Mouse (Mus musculus) heart, embryonic 15.5 days (tissue): ENCODE data around the gene Clec12a. TPM values are rescaled to one million over a fixed set of nuclear protein-coding genes. Genes with fewer than 3 reads are reported as not detected.
"Not testable (repeated sequence)": the region's sequence is repeated elsewhere in the genome, so short reads cannot be mapped to it uniquely, and the experiment has no call there.

Source experiments
- ATAC-seq: fragments of 200-750 bp; cut with Nextera tagmentation; replicated peaks from 2 replicates; pipeline ENCODE4 v1.8.0; 2017; ENCODE audit warnings: low read depth, moderate TSS enrichment; ENCODE audit not compliant: insufficient number of reproducible peaks, insufficient read depth, low FRiP score
- H3K27ac ChIP-seq: fragments of 300-500 bp; sonication (generic); 2 replicates; pipeline ENCODE4 v1.5.1; 2015; ENCODE audit warnings: mild to moderate bottlenecking, inconsistent platforms
- H3K27me3 ChIP-seq: fragments of 300-500 bp; sonication (generic); 2 replicates; pipeline ENCODE4 v1.6.1; 2015; ENCODE audit warnings: inconsistent platforms
- H3K36me3 ChIP-seq: fragments of 300-500 bp; sonication (generic); 2 replicates; pipeline ENCODE4 v1.6.1; 2015; ENCODE audit warnings: mild to moderate bottlenecking, inconsistent platforms
- H3K4me1 ChIP-seq: fragments of 300-500 bp; sonication (generic); replicated peaks from 2 replicates; pipeline ENCODE4 v1.6.1; 2015; ENCODE audit warnings: inconsistent platforms
- H3K4me2 ChIP-seq: fragments of 300-500 bp; sonication (generic); 2 replicates; pipeline ENCODE4 v1.6.1; 2015; ENCODE audit warnings: inconsistent platforms, mild to moderate bottlenecking, moderate library complexity
- H3K4me3 ChIP-seq: fragments of 300-500 bp; sonication (generic); 2 replicates; pipeline ENCODE4 v1.5.1; 2015; ENCODE audit warnings: mild to moderate bottlenecking, inconsistent platforms
- H3K9ac ChIP-seq: fragments of 300-500 bp; sonication (generic); 2 replicates; pipeline ENCODE4 v1.6.1; 2015; ENCODE audit warnings: mild to moderate bottlenecking, inconsistent platforms
- H3K9me3 ChIP-seq: fragments of 300-500 bp; sonication (generic); replicated peaks from 2 replicates; pipeline ENCODE4 v1.6.1; 2016; ENCODE audit warnings: inconsistent platforms
- WGBS: fragments of 180-500 bp; shearing (Covaris S2); methylation state at CpG from one replicate; pipeline ENCODE4 v1.1.7; 2015; ENCODE audit warnings: mixed read lengths; 5-methylcytosine and 5-hydroxymethylcytosine counted together
- polyA plus RNA-seq: library from polyadenylated mRNA; unstranded; fragments of >200 nt; fragmentation: Nextera tagmentation; extraction: Ambion mirVana; gene quantifications from 2 replicates; pipeline ENCODE4 v1.2.1, GENCODE M21; 2015

Gene Clec12a
- polyA plus RNA-seq, result 0.60 and 1.6 TPM in 2 replicates

DNA sequence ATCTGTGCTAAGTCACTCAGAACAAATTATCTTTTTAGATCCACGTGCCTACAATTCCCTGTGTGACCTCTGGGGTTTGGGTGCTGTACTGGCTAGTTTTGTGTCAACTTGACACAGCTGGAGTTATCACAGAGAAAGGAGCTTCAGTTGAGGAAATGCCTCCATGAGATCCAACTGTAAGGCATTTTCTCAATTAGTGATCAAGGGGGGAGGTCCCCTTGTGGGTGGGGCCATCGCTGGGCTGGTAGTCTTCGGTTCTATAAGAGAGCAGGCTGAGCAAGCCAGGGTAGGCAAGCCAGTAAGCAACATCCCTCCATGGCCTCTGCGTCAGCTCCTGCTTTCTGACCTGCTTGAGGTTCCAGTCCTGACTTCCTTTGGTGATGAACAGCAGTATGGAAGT is at the start of gene Clec12a:
Gene Clec12a (plus strand): TSS at position 301 of the 400 bp plus-strand sequence.
- 75% methylated on average over 4 of the region's 4 CpGs for WGBS
- ATAC-seq, H3K27me3 ChIP-seq, H3K4me3 ChIP-seq, H3K9ac ChIP-seq, H3K27ac ChIP-seq, H3K9me3 ChIP-seq, H3K4me2 ChIP-seq, H3K36me3 ChIP-seq, H3K4me1 ChIP-seq: not testable (repeated sequence)

DNA sequence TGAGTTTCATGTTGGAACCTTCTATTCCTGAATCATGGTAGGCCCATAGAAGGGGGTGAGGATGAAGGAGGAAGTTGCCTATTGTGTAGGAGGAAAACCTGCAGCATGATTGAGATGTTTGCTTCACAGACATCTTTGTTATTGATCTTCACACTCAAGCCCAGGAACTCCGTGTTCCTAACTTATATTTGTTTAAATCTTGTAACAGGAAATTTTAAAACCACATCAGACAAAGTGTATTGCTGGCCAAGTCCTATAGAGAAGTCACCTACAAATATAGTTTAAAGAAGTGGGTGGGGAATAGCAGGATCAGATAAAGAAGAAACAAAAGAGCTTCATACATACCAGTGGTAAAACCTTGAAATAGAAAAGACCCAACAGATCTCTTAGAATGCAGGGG is 38.3 kb upstream of the Clec12a start:
- no peak for ATAC-seq
- Histone ChIP-seq H3K36me3 (no peaks in the 10 kb centered on the region), H3K4me3 (no peak overlapping the region), H3K27ac (no peak overlapping the region), H3K4me1 (no peaks in the 10 kb centered on the region), H3K27me3 (no peaks in the 10 kb centered on the region), H3K4me2 (no peak overlapping the region), H3K9me3 (no peaks in the 10 kb centered on the region), H3K9ac (no peak overlapping the region)
- WGBS, result 37% methylated on average over 1 of the region's 1 CpGs

DNA sequence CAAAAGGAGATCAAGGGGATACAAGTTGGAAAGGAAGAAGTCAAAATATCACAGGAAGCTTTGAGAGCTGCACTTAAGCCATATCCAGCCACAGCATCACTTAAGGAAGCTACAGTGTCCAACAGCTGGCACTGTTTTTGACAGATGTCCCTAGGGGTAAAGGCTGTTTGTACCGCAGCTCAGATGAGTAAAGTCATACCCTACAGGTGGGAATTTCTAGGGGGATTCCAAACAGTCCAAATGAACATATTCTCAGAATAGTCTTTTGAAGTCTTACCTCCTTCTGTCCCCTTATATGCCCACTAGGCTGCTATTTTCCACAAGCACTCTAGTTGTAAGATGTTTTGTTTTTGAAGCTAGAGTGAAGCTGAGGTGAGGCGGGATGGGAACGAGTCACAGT is 30.0 kb upstream of the Clec12a start:
- H3K4me3 ChIP-seq, result no peak overlapping the region
- no peak overlapping the region for H3K9ac ChIP-seq
- 73% methylated on average over 3 of the region's 3 CpGs for WGBS
- no peak overlapping the region for H3K27ac ChIP-seq
- no peak overlapping the region for H3K4me2 ChIP-seq
- H3K9me3 ChIP-seq, result no peaks in the 10 kb centered on the region
- no peak for ATAC-seq
- H3K4me1 ChIP-seq, result no peaks in the 10 kb centered on the region
- no peaks in the 10 kb centered on the region for H3K36me3 ChIP-seq
- H3K27me3 ChIP-seq, result no peaks in the 10 kb centered on the region

DNA sequence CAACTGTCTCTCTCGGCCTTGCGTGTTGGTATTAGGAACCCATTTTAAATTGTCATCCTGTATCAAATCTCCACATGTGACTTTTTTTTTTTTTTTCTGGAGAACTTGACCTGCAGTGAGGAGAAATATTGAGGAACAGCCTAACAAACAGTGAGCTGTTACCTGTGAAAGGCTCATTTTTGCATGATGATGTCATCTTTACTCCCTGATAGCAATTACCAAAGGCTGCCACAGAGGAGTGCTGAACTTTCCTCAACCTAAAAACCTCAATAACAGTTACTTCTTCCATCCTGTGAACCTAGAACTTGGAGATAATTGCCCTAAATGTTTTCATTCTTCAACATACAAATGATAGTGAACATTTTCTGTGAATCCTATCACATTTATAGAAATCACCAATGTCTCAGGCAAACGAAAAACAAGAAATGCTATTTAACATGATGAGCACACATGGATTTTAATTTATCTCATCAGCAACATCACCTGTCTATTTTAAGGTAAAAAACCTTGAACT is 27.8 kb upstream of the Clec12a start:
- Histone ChIP-seq H3K4me2 (no peak overlapping the region), H3K9me3 (no peaks in the 10 kb centered on the region), H3K4me3 (no peak overlapping the region), H3K9ac (no peak overlapping the region), H3K27ac (no peak overlapping the region), H3K4me1 (no peaks in the 10 kb centered on the region), H3K27me3 (no peaks in the 10 kb centered on the region), H3K36me3 (no peaks in the 10 kb centered on the region)
- no peak for ATAC-seq
- 81% methylated on average over 3 of the region's 3 CpGs for WGBS

DNA sequence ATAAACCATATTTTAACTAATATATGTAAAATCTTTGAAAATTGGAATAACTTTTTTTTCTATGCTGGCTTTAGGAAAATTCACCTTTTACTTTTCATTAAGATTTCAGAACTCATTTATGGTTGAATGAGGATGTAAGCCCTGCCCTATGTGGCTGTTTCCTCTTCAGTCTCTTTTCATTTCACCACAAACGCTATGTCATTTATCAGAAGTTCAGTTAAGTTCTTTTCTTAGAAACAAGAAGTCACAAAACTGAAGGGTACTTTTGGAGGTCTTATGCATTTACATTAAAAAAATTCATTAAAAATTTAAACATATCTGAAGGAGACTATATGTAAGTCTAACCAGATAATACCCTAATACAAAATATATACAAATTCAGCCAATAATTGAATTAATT is 26.8 kb upstream of the Clec12a start:
- no peak for ATAC-seq
- H3K9ac ChIP-seq, result no peak overlapping the region
- no peaks in the 10 kb centered on the region for H3K9me3 ChIP-seq
- H3K4me1 ChIP-seq, result no peaks in the 10 kb centered on the region
- H3K36me3 ChIP-seq, result no peaks in the 10 kb centered on the region
- 62% methylated on average over 1 of the region's 1 CpGs for WGBS
- no peak overlapping the region for H3K27ac ChIP-seq
- H3K27me3 ChIP-seq, result no peaks in the 10 kb centered on the region
- H3K4me2 ChIP-seq, result no peak overlapping the region
- H3K4me3 ChIP-seq, result no peak overlapping the region

DNA sequence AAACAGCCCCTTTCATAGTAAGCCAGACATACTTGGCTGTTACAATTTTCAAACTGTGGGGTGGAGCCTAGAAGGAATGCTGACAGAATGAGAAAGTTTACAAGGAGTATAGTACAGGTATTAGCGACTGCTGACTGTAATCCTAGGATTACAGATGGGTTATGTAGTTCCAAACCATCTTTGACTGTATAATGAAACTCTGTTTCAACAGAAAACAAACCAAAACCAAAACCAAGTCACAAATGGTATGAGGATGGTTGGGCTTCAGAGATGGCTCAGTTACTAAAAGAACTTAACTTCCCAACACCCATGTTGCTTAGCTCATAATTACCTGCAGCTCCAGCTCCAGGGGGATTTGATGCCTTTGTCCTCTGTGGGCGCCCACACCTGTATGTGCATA is 26.0 kb upstream of the Clec12a start:
- Histone ChIP-seq H3K27me3 (no peaks in the 10 kb centered on the region), H3K4me2 (no peak overlapping the region), H3K27ac (no peak overlapping the region), H3K9ac (no peak overlapping the region), H3K4me3 (no peak overlapping the region), H3K36me3 (no peaks in the 10 kb centered on the region), H3K4me1 (no peaks in the 10 kb centered on the region), H3K9me3 (no peaks in the 10 kb centered on the region)
- WGBS, result 69% methylated on average over 2 of the region's 2 CpGs
- no peak for ATAC-seq

DNA sequence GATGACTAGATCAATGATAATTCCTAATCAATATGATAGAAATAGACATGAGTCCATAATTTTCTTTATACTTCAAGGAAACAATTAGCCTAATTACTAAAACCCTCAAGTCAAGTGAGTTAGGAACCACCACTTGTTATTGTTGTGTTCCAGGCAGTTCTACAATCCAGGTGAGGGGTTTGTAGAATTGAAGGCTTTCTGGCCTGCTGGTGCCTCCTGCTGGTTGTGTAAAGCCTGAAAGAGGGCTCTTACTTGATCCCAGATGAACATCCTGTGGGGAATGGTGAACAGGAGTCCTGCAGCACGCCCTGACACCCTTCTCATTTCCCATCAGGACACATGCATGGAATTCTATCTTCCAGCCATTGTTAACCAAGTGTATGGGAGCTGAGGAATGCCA is 24.1 kb upstream of the Clec12a start:
- H3K4me1 ChIP-seq, result no peaks in the 10 kb centered on the region
- no peaks in the 10 kb centered on the region for H3K9me3 ChIP-seq
- no peak overlapping the region for H3K27ac ChIP-seq
- H3K36me3 ChIP-seq, result no peaks in the 10 kb centered on the region
- no peak overlapping the region for H3K4me2 ChIP-seq
- H3K9ac ChIP-seq, result no peak overlapping the region
- WGBS, result 26% methylated on average over 1 of the region's 1 CpGs
- H3K4me3 ChIP-seq, result no peak overlapping the region
- H3K27me3 ChIP-seq, result no peaks in the 10 kb centered on the region
- no peak for ATAC-seq

DNA sequence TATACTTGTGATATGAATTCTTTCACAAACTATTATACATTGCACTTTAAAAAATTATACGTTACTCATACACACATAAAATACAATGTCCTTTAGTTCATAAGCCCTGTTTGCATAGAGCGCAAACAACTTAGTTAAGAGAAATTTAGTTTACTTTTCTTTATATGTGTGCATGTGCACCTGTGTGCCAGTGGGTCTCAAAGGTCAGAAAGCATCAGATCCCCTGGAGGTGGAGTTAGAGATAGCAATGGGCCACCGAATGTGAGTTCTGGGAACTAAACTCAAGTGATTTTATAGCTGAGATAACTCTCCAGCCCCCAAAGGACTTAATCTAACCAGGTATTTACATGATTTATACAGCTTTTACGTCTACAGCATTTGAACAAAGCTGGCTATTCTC is 23.2 kb upstream of the Clec12a start:
- ATAC-seq, result no peak
- H3K4me3 ChIP-seq, result no peak overlapping the region
- 70% methylated on average over 4 of the region's 4 CpGs for WGBS
- no peaks in the 10 kb centered on the region for H3K9me3 ChIP-seq
- no peaks in the 10 kb centered on the region for H3K27me3 ChIP-seq
- H3K4me2 ChIP-seq, result no peak overlapping the region
- H3K4me1 ChIP-seq, result no peaks in the 10 kb centered on the region
- H3K27ac ChIP-seq, result no peak overlapping the region
- H3K36me3 ChIP-seq, result no peaks in the 10 kb centered on the region
- no peak overlapping the region for H3K9ac ChIP-seq

DNA sequence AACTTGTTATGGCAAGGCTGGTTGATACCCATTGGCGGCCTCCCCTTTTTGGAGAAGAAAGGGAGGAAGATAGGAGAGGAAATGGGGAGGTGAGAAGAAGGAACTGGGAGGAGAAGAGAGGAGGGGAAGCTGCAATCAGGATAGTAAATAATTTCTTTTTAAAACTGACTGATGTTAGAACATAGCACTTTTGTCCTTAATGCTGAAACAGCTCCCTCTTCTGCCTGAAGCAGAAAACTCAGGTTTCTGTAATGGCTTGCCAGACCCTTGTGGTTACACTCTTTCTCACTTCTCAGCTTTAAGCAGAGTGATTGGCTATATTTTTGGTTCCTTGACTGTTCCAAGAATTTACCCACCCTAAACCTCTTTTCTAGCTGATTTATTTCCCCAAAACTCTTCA is 16.5 kb upstream of the Clec12a start:
- H3K9me3 ChIP-seq, result no peaks in the 10 kb centered on the region
- no peak overlapping the region for H3K4me2 ChIP-seq
- ATAC-seq, result no peak
- 67% methylated on average over 1 of the region's 1 CpGs for WGBS
- H3K36me3 ChIP-seq, result no peaks in the 10 kb centered on the region
- H3K9ac ChIP-seq, result no peak overlapping the region
- H3K27me3 ChIP-seq, result no peaks in the 10 kb centered on the region
- H3K4me1 ChIP-seq, result no peaks in the 10 kb centered on the region
- no peak overlapping the region for H3K27ac ChIP-seq
- H3K4me3 ChIP-seq, result no peak overlapping the region

DNA sequence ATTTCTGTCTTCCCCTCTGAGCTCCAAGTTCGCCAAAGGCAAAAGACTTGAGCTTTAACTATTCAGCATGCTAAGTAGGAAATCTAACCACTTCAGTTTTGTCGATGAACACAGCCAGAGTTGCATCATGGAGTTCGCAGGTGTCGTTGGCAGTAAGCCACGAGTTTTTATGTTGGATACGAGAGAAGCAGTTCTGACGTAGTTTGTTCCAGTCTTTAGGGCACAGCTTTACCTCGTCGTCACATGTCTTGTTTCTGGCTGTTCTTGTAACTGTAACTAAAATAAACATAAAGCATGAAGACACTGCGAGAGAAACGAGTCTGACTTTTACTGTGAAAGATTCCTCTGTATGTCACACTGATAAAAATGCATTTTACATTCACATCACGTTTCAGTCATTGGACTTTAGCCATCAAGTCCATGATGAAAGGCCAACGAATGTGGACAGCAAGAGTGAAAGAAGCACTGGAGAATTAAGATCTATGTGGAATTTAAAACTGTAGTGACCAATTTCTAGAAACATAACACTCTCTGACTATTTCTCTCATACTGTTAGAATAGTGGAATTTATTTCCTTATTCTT is 15.8 kb upstream of the Clec12a start:
- Histone ChIP-seq H3K36me3 (no peaks in the 10 kb centered on the region), H3K27ac (no peak overlapping the region), H3K9me3 (no peaks in the 10 kb centered on the region), H3K27me3 (no peaks in the 10 kb centered on the region), H3K4me3 (no peak overlapping the region), H3K9ac (no peak overlapping the region), H3K4me1 (no peaks in the 10 kb centered on the region), H3K4me2 (no peak overlapping the region)
- 50% methylated on average over 13 of the region's 13 CpGs for WGBS
- ATAC-seq, result no peak

DNA sequence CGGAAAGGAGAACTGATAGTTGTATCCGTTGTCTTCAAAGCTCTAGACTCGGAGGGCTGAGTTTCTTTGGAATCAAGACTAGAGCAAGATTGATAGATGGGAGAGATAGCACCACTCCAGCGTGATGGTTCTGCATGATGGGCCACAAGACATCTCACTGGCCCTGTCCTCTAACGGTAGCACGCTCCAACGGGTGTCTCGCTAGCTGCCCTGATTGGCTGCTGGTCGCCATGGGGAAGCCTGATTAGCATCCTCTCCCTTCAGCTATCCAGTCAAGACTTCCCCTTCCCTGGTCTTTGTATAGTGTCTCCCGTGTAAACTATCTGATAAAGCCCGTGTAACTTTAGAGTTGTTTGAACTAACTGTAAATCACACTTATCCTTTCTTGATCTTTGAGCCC is 10.9 kb upstream of the Clec12a start, which contains the start of gene 4922502D21Rik:
Gene 4922502D21Rik (minus strand): TSS at position 187 of the 400 bp plus-strand sequence.
- H3K4me1 ChIP-seq, result no peaks in the 10 kb centered on the region; the same call in 1 of the 2 replicates
- no peaks in the 10 kb centered on the region for H3K27me3 ChIP-seq
- H3K36me3 ChIP-seq, result no peaks in the 10 kb centered on the region
- WGBS, result 48% methylated on average over 11 of the region's 11 CpGs
- H3K9ac ChIP-seq, result no peak within 1 kb of the TSS
- H3K4me3 ChIP-seq, result no peak within 1 kb of the TSS
- H3K4me2 ChIP-seq, result no peak within 1 kb of the TSS
- ATAC-seq, result no peak
- no peaks in the 10 kb centered on the region for H3K9me3 ChIP-seq
- H3K27ac ChIP-seq, result no peak within 1 kb of the TSS

DNA sequence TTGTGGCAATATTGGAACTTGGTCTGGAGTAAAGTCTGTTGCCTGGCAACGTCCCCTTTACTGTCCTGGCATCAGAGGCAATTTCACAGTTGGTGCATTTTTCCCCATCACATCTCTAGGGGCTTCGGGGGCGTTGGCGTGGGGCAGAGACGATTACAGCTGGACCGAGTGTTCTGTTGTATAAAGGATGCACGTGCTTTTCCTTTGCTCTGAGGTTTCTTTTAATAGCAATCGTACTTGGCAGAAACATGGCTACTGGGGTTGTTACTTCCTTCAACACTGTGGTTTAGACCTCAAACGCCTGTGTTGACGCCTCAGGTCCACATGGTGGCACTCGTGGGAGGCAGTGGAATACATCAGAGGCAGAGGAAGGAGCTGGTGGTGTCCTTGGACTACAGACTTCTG is 8.8 kb upstream of the Clec12a start:
- no peaks in the 10 kb centered on the region for H3K36me3 ChIP-seq
- H3K4me1 ChIP-seq, result no peaks in the 10 kb centered on the region; the same call in 1 of the 2 replicates
- H3K27me3 ChIP-seq, result no peaks in the 10 kb centered on the region
- peak; percentile 53 for ATAC-seq
- H3K9ac ChIP-seq, result no peak overlapping the region
- H3K9me3 ChIP-seq, result no peaks in the 10 kb centered on the region
- peak overlapping the region; percentile 44; the same call in 1 of the 2 replicates for H3K4me2 ChIP-seq
- no peak overlapping the region for H3K4me3 ChIP-seq
- H3K27ac ChIP-seq, result no peak overlapping the region
- 17% methylated on average over 11 of the region's 11 CpGs for WGBS
